Mouse (Mus musculus): Measurements from ENCODE around the gene Ptgfrn.

GRCm38 (mm10) chr3:101095761-101096449, 14.2 kb downstream of the Ptgfrn start:
- peak; percentile 52; the same call in 1 of the 2 replicates for TF ChIP-seq CHD2 (IDR thresholded peaks at IDR 0.05; ENCODE audit: low read depth, low read length)
- no peak for TF ChIP-seq MAFK (IDR thresholded peaks at IDR 0.05; ENCODE audit: insufficient read depth, low read depth, low read length)

Data from ES-E14 (cell line).